ENCODE assay signal across 31 mouse cellular contexts in the genomic region with DNA sequence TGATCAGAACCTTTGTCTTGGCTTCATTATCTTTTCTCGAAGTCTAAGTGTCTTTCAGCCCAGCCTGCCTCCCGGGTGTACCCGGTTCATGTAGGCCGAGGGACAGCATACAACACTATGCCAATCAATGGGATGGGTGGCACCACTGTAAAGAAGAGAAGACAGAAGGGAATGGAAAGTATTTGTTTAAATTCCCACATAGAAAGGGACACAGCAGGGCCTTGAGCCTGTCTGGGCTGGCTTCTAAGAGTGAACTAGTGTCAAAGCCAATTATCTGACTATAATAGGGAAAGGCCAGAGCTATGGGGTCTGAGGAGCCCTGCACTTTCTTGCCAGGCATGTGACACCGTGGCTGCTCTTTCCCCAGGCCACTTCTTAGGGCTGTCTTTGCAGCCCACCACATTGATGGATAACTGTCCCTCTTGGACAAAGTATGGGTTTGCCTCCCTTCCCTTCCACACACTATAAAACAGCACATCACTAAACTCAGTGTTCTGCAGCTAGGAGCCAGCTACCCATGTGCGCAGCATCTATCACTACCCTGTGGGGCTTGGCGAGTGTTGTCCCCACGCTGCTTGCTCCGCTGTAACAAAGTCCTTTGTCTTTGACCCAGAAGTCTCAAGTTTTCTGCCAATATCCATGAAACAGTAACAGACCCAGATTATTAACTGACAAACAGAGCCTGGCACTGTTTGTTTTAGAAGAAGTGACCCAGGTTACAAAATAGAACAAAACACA. TPM values are rescaled to one million over a fixed set of nuclear protein-coding genes. Genes with fewer than 3 reads are reported as not detected.
DNase-seq lines count a peak whose midpoint lies in the region; ATAC-seq lines count a peak whose summit lies in the region.
"Had no signal": no experiment of that assay in that cellular context is flagged by ENCODE, and none has a peak within 500 bp of the region (broad histone marks: within the 10 kb centered on the region; RNA-seq: fewer than 3 reads in every experiment).

No protein-coding gene starts in this region.

- H3K27me3 ChIP-seq in kidney, embryonic 15.5 days: no peaks in the 10 kb centered on the region
- H3K27me3 ChIP-seq: CH12.LX; embryonic facial prominence, embryonic 12.5 days; hindbrain, embryonic 12.5 days; intestine, embryonic 15.5 days; limb, embryonic 12.5 days; liver, embryonic 13.5 days; neural tube, embryonic 15.5 days had no signal

- H3K9me3 ChIP-seq in kidney, embryonic 15.5 days (replicated peaks): no peaks in the 10 kb centered on the region
- H3K9me3 ChIP-seq: embryonic facial prominence, embryonic 12.5 days; hindbrain, embryonic 12.5 days; intestine, embryonic 15.5 days; limb, embryonic 12.5 days; liver, embryonic 13.5 days; neural tube, embryonic 15.5 days had no signal

- H3K4me2 ChIP-seq in kidney, embryonic 15.5 days: no peak overlapping the region
- H3K4me2 ChIP-seq: embryonic facial prominence, embryonic 12.5 days; hindbrain, embryonic 12.5 days; intestine, embryonic 15.5 days; limb, embryonic 12.5 days; liver, embryonic 13.5 days; neural tube, embryonic 15.5 days had no signal

- no peak overlapping the region for H3K27ac ChIP-seq in kidney, embryonic 15.5 days
- H3K27ac ChIP-seq: embryonic facial prominence, embryonic 12.5 days; hindbrain, embryonic 12.5 days; hindbrain, postnatal 0 days; intestine, embryonic 15.5 days; left cerebral cortex, adult 2 months; limb, embryonic 12.5 days; liver, embryonic 13.5 days; macrophage; neural tube, embryonic 15.5 days had no signal

- H3K4me1 ChIP-seq in kidney, embryonic 15.5 days: no peaks in the 10 kb centered on the region
- H3K4me1 ChIP-seq: embryonic facial prominence, embryonic 12.5 days; hindbrain, embryonic 12.5 days; intestine, embryonic 15.5 days; liver, embryonic 13.5 days; neural tube, embryonic 15.5 days had no signal

- no peaks in the 10 kb centered on the region for H3K36me3 ChIP-seq in kidney, embryonic 15.5 days
- H3K36me3 ChIP-seq: embryonic facial prominence, embryonic 12.5 days; hindbrain, embryonic 12.5 days; intestine, embryonic 15.5 days; limb, embryonic 12.5 days; liver, embryonic 13.5 days; neural tube, embryonic 15.5 days had no signal

- H3K4me3 ChIP-seq in kidney, embryonic 15.5 days (replicated peaks): no peak overlapping the region
- H3K4me3 ChIP-seq: embryonic facial prominence, embryonic 12.5 days; hindbrain, embryonic 12.5 days; intestine, embryonic 15.5 days; left cerebral cortex, adult 2 months; limb, embryonic 12.5 days; liver, embryonic 13.5 days; neural tube, embryonic 15.5 days had no signal

- no peak overlapping the region for H3K9ac ChIP-seq in kidney, embryonic 15.5 days
- H3K9ac ChIP-seq: embryonic facial prominence, embryonic 12.5 days; hindbrain, embryonic 12.5 days; intestine, embryonic 15.5 days; limb, embryonic 12.5 days; liver, embryonic 13.5 days; neural tube, embryonic 15.5 days had no signal

- no peak for DNase-seq in frontal cortex, adult 2 months (ENCODE audit: extremely low spot score in 1 of 2, low spot score in 1 of 2)
- DNase-seq in kidney, adult 8-10 months: peak; percentile 55 to 63
- peak; percentile 56 for DNase-seq in Muller cell, postnatal 12 days (ENCODE audit: inconsistent ontology term)
- DNase-seq in kidney, postnatal 14 days: peak; percentile 26
- DNase-seq in adrenal gland, adult 2 months: no peak
- no peak for DNase-seq in gastrocnemius, postnatal 4 days (ENCODE audit: low spot score in 2 of 2)
- DNase-seq: adrenal gland, postnatal 10 days; cerebellum, adult 11 months; cerebellum, adult 9-10 months; cerebellum, postnatal 36 days; heart, postnatal 14 days; liver, embryonic 13.5 days; lung, adult 2 months; lung, postnatal 10 days; midbrain, embryonic 14.5 days; right cerebral cortex, adult 18-20 months; right cerebral cortex, postnatal 4 days; thymus, adult 2 months; thymus, postnatal 36 days had no signal

- ATAC-seq in frontal cortex, adult (ENCODE audit: low TSS enrichment): peak; percentile 23; the same call in 1 of the 2 replicates
- no peak for ATAC-seq in kidney, embryonic 15.5 days (replicated peaks; ENCODE audit: low FRiP score)
- ATAC-seq: forebrain, embryonic 14.5 days; hindbrain, postnatal 0 days; intestine, embryonic 15.5 days had no signal

- 86% methylated on average over 9 of the region's 9 CpGs for WGBS in kidney, embryonic 15.5 days

RNA-seq across cellular contexts. Expression of a gene that starts 24.8 kb away (rescaled TPM):
- polyA plus RNA-seq in frontal cortex, adult 2 months (2012; rRNA removed): 67.7 and 69.8 TPM in 2 replicates
- 354 and 393 TPM in 2 replicates for polyA plus RNA-seq in kidney, embryonic 15.5 days (2015; fragmentation: Nextera tagmentation; extraction: Ambion mirVana)
- 100 to 1,000 TPM in 1 of 2 experiments, 10 to 100 TPM in 1; 85.9 to 121 TPM for total RNA-seq in adrenal gland, adult 2 months (2021)
- polyA plus RNA-seq in adrenal gland, adult 2 months (2012; rRNA removed): 12.9 and 13.3 TPM in 2 replicates
- 10 to 100 TPM; 94.0 to 97.5 TPM for total RNA-seq in gastrocnemius, postnatal 4 days (2021)

RNA-seq across cellular contexts. Expression of a gene that starts 45.8 kb away (rescaled TPM):
- polyA plus RNA-seq in frontal cortex, adult 2 months (2012; rRNA removed): 675 and 819 TPM in 2 replicates
- polyA plus RNA-seq in kidney, embryonic 15.5 days (2015; fragmentation: Nextera tagmentation; extraction: Ambion mirVana): 899 and 957 TPM in 2 replicates
- 100 to 1,000 TPM; 621 to 725 TPM for total RNA-seq in adrenal gland, adult 2 months (2021)
- 235 and 259 TPM in 2 replicates for polyA plus RNA-seq in adrenal gland, adult 2 months (2012; rRNA removed)
- total RNA-seq in gastrocnemius, postnatal 4 days (2021): 100 to 1,000 TPM; 708 to 806 TPM

Comparison
In these comparisons a context has a peak if more than half of its experiments do, and no peak if none do; other contexts are left out.
1. DNase-seq: peak in kidney, adult 8-10 months (2 of 2), Muller cell, postnatal 12 days (single experiment) and kidney, postnatal 14 days (single experiment); none in frontal cortex, adult 2 months (0 of 2), adrenal gland, adult 2 months (single experiment) and gastrocnemius, postnatal 4 days (0 of 2).